Mouse (Mus musculus) intestine, embryonic 15.5 days (tissue): ENCODE measurements at regions not wholly inside any gene's neighbourhood (a gene's known extent, or its start where the extent isn't known, plus 50 kb on each side); places are given as distances from the start of the nearest gene placed in this dataset.

ENCODE experiments used
- ATAC-seq: fragments of 200-750 bp; cut with Nextera tagmentation; 2 replicates; pipeline ENCODE4 v1.8.0; 2017; ENCODE audit warnings: moderate TSS enrichment, moderate library complexity
- H3K27ac ChIP-seq: fragments of 300-500 bp; sonication (generic); 2 replicates; pipeline ENCODE4 v1.5.1; 2015; ENCODE audit warnings: mild to moderate bottlenecking, inconsistent platforms
- H3K27me3 ChIP-seq: fragments of 300-500 bp; sonication (generic); replicated peaks from 2 replicates; pipeline ENCODE4 v1.6.1; 2015; ENCODE audit warnings: inconsistent platforms
- H3K36me3 ChIP-seq: fragments of 300-500 bp; sonication (generic); 2 replicates; pipeline ENCODE4 v1.6.1; 2015; ENCODE audit warnings: inconsistent platforms
- H3K4me1 ChIP-seq: fragments of 300-500 bp; sonication (generic); replicated peaks from 2 replicates; pipeline ENCODE4 v1.6.1; 2015; ENCODE audit warnings: inconsistent platforms
- H3K4me2 ChIP-seq: fragments of 300-500 bp; sonication (generic); replicated peaks from 2 replicates; pipeline ENCODE4 v1.6.1; 2015; ENCODE audit warnings: mild to moderate bottlenecking, inconsistent platforms
- H3K4me3 ChIP-seq: fragments of 300-500 bp; sonication (generic); replicated peaks from 2 replicates; pipeline ENCODE4 v1.5.1; 2015; ENCODE audit warnings: inconsistent platforms
- H3K9ac ChIP-seq: fragments of 300-500 bp; sonication (generic); 2 replicates; pipeline ENCODE4 v1.6.1; 2015; ENCODE audit warnings: inconsistent platforms
- H3K9me3 ChIP-seq: fragments of 300-500 bp; sonication (generic); 2 replicates; pipeline ENCODE4 v1.6.1; 2016; ENCODE audit warnings: inconsistent platforms
- WGBS: fragments of 180-500 bp; shearing (Covaris S2); methylation state at CpG from one replicate; pipeline ENCODE4 v1.1.7; 2015; 5-methylcytosine and 5-hydroxymethylcytosine counted together

DNA sequence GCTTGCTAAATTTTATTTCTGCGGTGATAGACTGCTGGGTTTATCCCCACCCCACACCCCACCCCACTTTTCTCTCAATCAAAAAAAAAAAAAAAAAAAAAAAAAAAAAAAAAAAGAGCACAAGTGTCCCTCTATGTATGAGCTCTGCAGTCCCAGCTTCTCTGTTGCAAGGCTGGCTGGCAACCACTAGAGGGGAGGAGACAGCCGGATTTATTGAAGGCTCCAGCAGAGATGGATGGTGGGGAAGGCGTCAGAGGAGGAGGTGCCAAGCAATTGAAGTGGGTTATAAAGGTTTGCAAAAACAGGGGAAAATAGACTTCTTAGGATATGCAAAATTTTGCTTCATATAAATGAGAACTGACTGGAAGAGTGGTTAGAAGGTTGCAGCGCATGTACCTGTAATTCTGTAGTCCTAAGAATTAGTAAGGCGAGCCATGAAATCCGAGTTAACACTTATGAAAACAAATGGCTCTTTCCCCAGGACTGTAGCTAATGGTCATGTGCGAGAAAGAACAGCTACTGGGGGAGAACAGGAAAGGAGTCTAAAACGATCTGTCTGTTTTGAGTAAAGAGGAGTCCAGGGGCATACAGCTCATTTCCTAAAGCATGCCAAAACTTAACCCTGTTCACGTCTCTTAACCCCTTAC, 885.1 kb upstream of the Pou3f3 start:
- Histone ChIP-seq H3K27me3 (no peaks in the 10 kb centered on the region), H3K4me3 (no peak overlapping the region), H3K36me3 (no peaks in the 10 kb centered on the region), H3K4me1 (no peaks in the 10 kb centered on the region), H3K4me2 (peak overlapping the region; percentile 42), H3K9me3 (no peaks in the 10 kb centered on the region), H3K27ac (no peak overlapping the region), H3K9ac (no peak overlapping the region)
- 9% methylated on average over 9 of the region's 9 CpGs for WGBS
- peak; percentile 80 for ATAC-seq

- Histone ChIP-seq H3K27ac (no peak overlapping the region), H3K4me2 (no peak overlapping the region), H3K4me3 (no peak overlapping the region), H3K9ac (no peak overlapping the region), H3K27me3 (no peaks in the 10 kb centered on the region), H3K36me3 (no peaks in the 10 kb centered on the region), H3K9me3 (no peaks in the 10 kb centered on the region), H3K4me1 (no peaks in the 10 kb centered on the region)
- ATAC-seq: no peak
- 62% methylated on average over 3 of the region's 3 CpGs for WGBS
Measured at GRCm38 (mm10) chr1:41811130-41811529, 884.4 kb upstream of the Pou3f3 start.

DNA sequence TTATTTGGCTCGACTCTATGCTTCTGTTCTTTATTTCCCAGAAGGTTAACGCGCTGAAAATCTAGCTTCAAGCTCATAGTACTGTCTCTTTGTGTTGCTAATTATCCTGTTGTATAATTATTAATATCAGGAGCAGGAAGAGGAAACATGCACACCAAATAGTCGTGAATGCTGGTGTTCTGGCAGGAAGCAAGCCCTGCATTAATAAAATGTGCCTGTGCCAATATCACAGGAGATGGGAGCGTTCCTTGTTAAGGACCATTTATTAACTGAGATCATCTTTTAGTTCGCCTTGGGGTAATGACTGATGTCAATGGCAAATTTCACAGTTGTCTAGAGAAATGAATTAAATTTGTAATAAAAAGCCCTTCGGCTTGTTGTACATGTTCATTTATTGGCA, 883.5 kb upstream of the Pou3f3 start:
- no peak overlapping the region for H3K4me2 ChIP-seq
- no peaks in the 10 kb centered on the region for H3K27me3 ChIP-seq
- WGBS: 68% methylated on average over 7 of the region's 7 CpGs
- no peak overlapping the region for H3K9ac ChIP-seq
- ATAC-seq: no peak
- H3K27ac ChIP-seq: no peak overlapping the region
- H3K9me3 ChIP-seq: no peaks in the 10 kb centered on the region
- H3K36me3 ChIP-seq: no peaks in the 10 kb centered on the region
- H3K4me1 ChIP-seq: no peaks in the 10 kb centered on the region
- no peak overlapping the region for H3K4me3 ChIP-seq

DNA sequence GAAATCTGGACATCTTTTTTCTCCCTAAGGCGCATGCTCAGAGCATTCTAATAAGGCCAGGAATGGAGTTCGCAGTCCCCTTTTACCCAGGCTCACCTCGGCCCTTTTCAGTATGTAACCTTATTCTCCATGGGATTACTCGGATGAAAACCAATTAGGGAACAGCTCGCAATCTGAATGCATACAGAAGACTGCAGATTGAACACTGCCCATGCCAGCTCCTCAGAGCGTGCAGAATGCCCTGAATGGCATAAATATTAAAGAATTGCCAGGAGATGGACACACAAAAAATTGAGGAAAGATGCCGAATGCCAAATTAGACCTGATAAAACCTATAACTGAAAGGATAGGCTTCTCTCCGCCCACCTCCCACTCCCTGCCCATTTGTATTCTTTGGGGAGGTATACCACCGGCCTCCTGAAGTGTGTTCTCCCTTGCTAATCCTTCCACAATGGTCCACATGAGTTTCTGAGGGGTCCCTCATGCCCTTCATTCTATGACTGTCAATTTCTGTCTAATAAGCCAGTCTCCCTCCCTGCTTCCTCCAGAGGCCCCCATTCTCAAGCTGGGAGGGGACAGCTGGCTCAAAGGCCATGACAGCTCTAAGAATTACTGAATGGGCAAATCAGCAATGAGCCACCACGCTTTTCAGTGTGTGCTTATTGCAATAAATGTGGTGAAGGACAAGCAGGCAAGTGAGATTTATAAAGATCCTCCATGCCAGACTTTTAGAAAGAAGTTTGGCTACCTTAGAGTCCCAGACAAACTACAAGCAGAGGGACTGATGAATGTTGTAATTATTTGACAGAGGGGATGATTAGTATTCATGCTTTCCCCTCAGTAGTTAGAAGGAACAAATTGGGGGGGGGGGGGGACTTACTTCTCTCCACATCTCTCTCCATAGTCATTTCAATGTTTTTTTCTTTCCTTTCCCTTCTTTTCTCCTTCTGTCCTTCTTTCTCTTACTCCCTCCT, 881.2 kb upstream of the Pou3f3 start:
- 84% methylated on average over 10 of the region's 10 CpGs for WGBS

GRCm38 (mm10) chr1:41815021-41815420, 880.5 kb upstream of the Pou3f3 start:
- no peak overlapping the region for H3K27ac ChIP-seq
- H3K36me3 ChIP-seq: no peaks in the 10 kb centered on the region
- 82% methylated on average over 4 of the region's 4 CpGs for WGBS
- no peak for ATAC-seq
- H3K4me3 ChIP-seq: no peak overlapping the region
- H3K9me3 ChIP-seq: no peaks in the 10 kb centered on the region
- no peak overlapping the region for H3K9ac ChIP-seq
- H3K4me1 ChIP-seq: no peaks in the 10 kb centered on the region
- H3K4me2 ChIP-seq: no peak overlapping the region
- no peaks in the 10 kb centered on the region for H3K27me3 ChIP-seq

More for the DNA sequence above, 881.2 kb upstream of the Pou3f3 start:
- no peaks in the 10 kb centered on the region for H3K27me3 ChIP-seq
- no peak overlapping the region for H3K4me2 ChIP-seq
- no peak overlapping the region for H3K9ac ChIP-seq
- no peak overlapping the region for H3K4me3 ChIP-seq
- no peaks in the 10 kb centered on the region for H3K36me3 ChIP-seq
- ATAC-seq: no peak
- H3K9me3 ChIP-seq: no peaks in the 10 kb centered on the region
- H3K27ac ChIP-seq: no peak overlapping the region
- H3K4me1 ChIP-seq: no peaks in the 10 kb centered on the region

GRCm38 (mm10) chr1:41822742-41823141, 872.8 kb upstream of the Pou3f3 start:
- no peak overlapping the region for H3K27ac ChIP-seq
- no peak overlapping the region for H3K9ac ChIP-seq
- no peaks in the 10 kb centered on the region for H3K27me3 ChIP-seq
- no peak for ATAC-seq
- no peaks in the 10 kb centered on the region for H3K36me3 ChIP-seq
- H3K9me3 ChIP-seq: no peaks in the 10 kb centered on the region
- H3K4me3 ChIP-seq: no peak overlapping the region
- H3K4me1 ChIP-seq: no peaks in the 10 kb centered on the region
- no peak overlapping the region for H3K4me2 ChIP-seq
- 88% methylated on average over 5 of the region's 5 CpGs for WGBS

- Histone ChIP-seq H3K4me2 (no peak overlapping the region), H3K36me3 (no peaks in the 10 kb centered on the region), H3K4me3 (no peak overlapping the region), H3K9ac (no peak overlapping the region), H3K27ac (no peak overlapping the region), H3K4me1 (no peaks in the 10 kb centered on the region), H3K27me3 (no peaks in the 10 kb centered on the region), H3K9me3 (no peaks in the 10 kb centered on the region)
- no peak for ATAC-seq
- WGBS: 80% methylated on average over 4 of the region's 4 CpGs
Measured at GRCm38 (mm10) chr1:41825223-41825622, 870.3 kb upstream of the Pou3f3 start.

GRCm38 (mm10) chr1:41831641-41832040, 863.9 kb upstream of the Pou3f3 start:
- Histone ChIP-seq H3K27ac (no peak overlapping the region), H3K9me3 (no peaks in the 10 kb centered on the region), H3K4me2 (no peak overlapping the region), H3K4me3 (no peak overlapping the region), H3K36me3 (no peaks in the 10 kb centered on the region), H3K27me3 (no peaks in the 10 kb centered on the region), H3K9ac (no peak overlapping the region), H3K4me1 (no peaks in the 10 kb centered on the region)
- 43% methylated on average over 2 of the region's 2 CpGs for WGBS
- no peak for ATAC-seq
